Mouse (Mus musculus) hindbrain, postnatal 0 days (tissue): ENCODE results near the gene Ppp1r16b. TPM values are rescaled to one million over a fixed set of nuclear protein-coding genes. Genes with fewer than 3 reads are reported as not detected.

Experiments
- ATAC-seq: fragments of 200-750 bp; cut with Nextera tagmentation; 2 replicates; pipeline ENCODE4 v1.8.0; 2017; ENCODE audit warnings: mild to moderate bottlenecking, moderate TSS enrichment, moderate library complexity
- DNase-seq: peaks from one replicate; pipeline ENCODE4 v3.0.0-alpha.2; 2015; ENCODE audit warnings: low spot score
- H3K27ac ChIP-seq: fragments of 300-500 bp; sonication (generic); 2 replicates; pipeline ENCODE4 v1.5.1; 2014; ENCODE audit warnings: mild to moderate bottlenecking
- H3K27me3 ChIP-seq: fragments of 300-500 bp; sonication (generic); 2 replicates; pipeline ENCODE4 v1.6.1; 2014; ENCODE audit warnings: low read length, mixed read lengths; ENCODE audit not compliant: insufficient read depth
- H3K36me3 ChIP-seq: fragments of 300-500 bp; sonication (generic); 2 replicates; pipeline ENCODE4 v1.6.1; 2014; ENCODE audit warnings: low read length, mixed read lengths; ENCODE audit not compliant: insufficient read depth
- H3K4me1 ChIP-seq: fragments of 300-500 bp; sonication (generic); 2 replicates; pipeline ENCODE4 v1.6.1; 2014; ENCODE audit warnings: antibody characterized with exemption, low read length, mixed read lengths; ENCODE audit not compliant: insufficient read depth
- H3K4me2 ChIP-seq: fragments of 300-500 bp; sonication (generic); 2 replicates; pipeline ENCODE4 v1.6.1; 2014; ENCODE audit warnings: low read depth, mild to moderate bottlenecking, low read length, moderate library complexity, mixed read lengths
- H3K4me3 ChIP-seq: fragments of 300-500 bp; sonication (generic); 2 replicates; pipeline ENCODE4 v1.5.1; 2014; ENCODE audit warnings: low read length
- H3K9ac ChIP-seq: fragments of 300-500 bp; sonication (generic); replicated peaks from 2 replicates; pipeline ENCODE4 v1.6.1; 2014; ENCODE audit warnings: mild to moderate bottlenecking, low read length, moderate library complexity, mixed read lengths
- H3K9me3 ChIP-seq: fragments of 300-500 bp; sonication (generic); 2 replicates; pipeline ENCODE4 v1.6.1; 2016; ENCODE audit warnings: low read length, mixed read lengths
- CTCF ChIP-seq: IDR thresholded peaks from 2 replicates; pipeline ENCODE4 v1.5.1; 2016; ENCODE audit warnings: antibody characterized with exemption, control low read depth, low read depth
- WGBS: fragments of 180-500 bp; shearing (Covaris S2); extraction: QIAGEN DNeasy Blood & Tissue Kit; methylation state at CpG from one replicate; pipeline ENCODE4 v1.1.7; 2014; 5-methylcytosine and 5-hydroxymethylcytosine counted together
- microRNA counts: library from miRNA; unstranded; fragments of <30 nt; microRNA quantifications from one replicate; lab custom pipeline; 2015
- microRNA-seq, 2 experiments: library from miRNA; unstranded; fragments of <30 nt; microRNA quantifications; one replicate each; pipeline ENCODE4; 2016
- polyA plus RNA-seq: library from polyadenylated mRNA; unstranded; fragments of >200 nt; fragmentation: Nextera tagmentation; extraction: Ambion mirVana; gene quantifications from 2 replicates; pipeline ENCODE4 v1.2.1, GENCODE M21; 2015
- total RNA-seq: library from RNA; depleted of rRNA; stranded (reverse); fragments of >200 nt; gene quantifications from 2 replicates; pipeline ENCODE4 v1.2.3, GENCODE M21; 2014; rRNA removed

The Ppp1r16b gene
- total and polyA plus RNA-seq, 2 experiments from 2014 or later: 30.3 to 32.4 TPM

DNA sequence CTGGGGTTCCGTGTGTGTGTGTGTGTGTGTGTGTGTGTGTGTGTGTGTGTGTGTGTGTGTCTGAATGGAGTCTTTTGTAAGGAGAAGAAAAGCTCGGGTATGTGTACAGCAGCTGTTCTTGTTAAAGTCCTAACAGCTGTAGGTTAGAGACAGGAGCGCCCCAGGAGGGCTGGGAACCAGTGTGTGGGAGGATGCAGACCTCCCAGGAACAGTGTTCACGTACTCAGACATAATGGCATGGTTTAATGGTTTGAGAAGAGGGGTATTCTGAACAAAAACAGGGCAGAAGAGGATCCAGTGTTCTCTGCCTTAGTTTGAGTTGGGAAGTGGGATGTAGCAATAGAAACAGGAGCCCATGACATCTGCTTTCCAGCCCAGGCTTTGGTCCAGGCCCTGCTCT, 134.1 kb downstream of the Ppp1r16b start:
- no peak for TF ChIP-seq CTCF
- no peak overlapping the region for H3K27ac ChIP-seq
- peaks cover 12% of the 10 kb centered on the region; the same call in 1 of the 2 replicates for H3K36me3 ChIP-seq
- H3K9me3 ChIP-seq: no peaks in the 10 kb centered on the region
- no peaks in the 10 kb centered on the region for H3K4me1 ChIP-seq
- no peak overlapping the region for H3K4me2 ChIP-seq
- no peak overlapping the region for H3K9ac ChIP-seq
- H3K27me3 ChIP-seq: no peaks in the 10 kb centered on the region
- H3K4me3 ChIP-seq: no peak overlapping the region
- ATAC-seq: no peak
- 36% methylated on average over 4 of the region's 4 CpGs for WGBS
- DNase-seq: peak; percentile 19

DNA sequence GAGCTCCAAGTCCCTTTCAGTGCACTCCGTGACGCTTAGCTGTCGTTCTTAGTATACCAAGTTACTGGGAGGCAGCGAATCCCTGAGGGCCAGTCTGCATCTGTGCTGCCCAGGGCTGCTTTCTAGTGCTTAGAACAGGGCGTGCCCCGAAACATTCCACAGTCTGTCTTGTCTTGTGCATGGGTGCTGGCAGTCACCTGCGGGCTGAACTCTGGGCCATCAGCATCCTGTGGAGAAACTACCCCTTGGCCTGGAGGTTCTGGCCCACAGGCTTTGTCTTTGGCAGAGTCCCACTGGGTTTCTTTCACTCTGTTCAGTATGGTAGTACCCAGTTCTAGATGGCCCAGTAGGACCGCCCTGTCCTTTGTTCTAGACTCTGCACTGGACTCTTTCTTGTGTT, 135.6 kb downstream of the Ppp1r16b start:
- no peaks in the 10 kb centered on the region for H3K9me3 ChIP-seq
- ATAC-seq (no peak), DNase-seq (no peak)
- WGBS: 93% methylated on average over 8 of the region's 8 CpGs
- no peak overlapping the region for H3K27ac ChIP-seq
- H3K36me3 ChIP-seq: peaks cover 12% of the 10 kb centered on the region; the same call in 1 of the 2 replicates
- no peak overlapping the region for H3K4me2 ChIP-seq
- no peak overlapping the region for H3K4me3 ChIP-seq
- TF ChIP-seq CTCF: no peak
- no peaks in the 10 kb centered on the region for H3K27me3 ChIP-seq
- H3K4me1 ChIP-seq: no peaks in the 10 kb centered on the region
- no peak overlapping the region for H3K9ac ChIP-seq

DNA sequence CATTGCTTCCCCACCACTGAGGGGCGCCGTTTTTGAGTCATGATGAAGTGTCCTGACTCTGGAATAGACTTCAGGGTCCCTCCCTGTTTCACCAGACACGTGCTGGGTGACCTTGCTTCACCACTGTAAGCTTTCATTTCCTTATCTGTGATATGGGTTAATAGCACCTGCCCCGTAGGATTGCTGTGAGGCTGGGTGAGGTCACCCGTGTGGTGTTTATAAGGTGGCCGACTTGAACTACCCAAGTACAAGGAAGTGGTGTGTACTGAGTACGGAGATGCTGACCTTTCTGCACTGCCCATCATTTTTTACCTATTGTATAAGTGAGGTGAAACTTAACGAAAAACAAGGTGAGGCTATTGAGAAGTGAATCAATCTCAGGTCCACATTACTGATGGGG, 138.4 kb downstream of the Ppp1r16b start:
- Histone ChIP-seq H3K9ac (no peak overlapping the region), H3K4me3 (no peak overlapping the region), H3K36me3 (peaks cover 12% of the 10 kb centered on the region; the same call in 1 of the 2 replicates), H3K27me3 (no peaks in the 10 kb centered on the region), H3K4me2 (no peak overlapping the region), H3K4me1 (no peaks in the 10 kb centered on the region), H3K27ac (no peak overlapping the region), H3K9me3 (no peaks in the 10 kb centered on the region)
- 92% methylated on average over 8 of the region's 8 CpGs for WGBS
- DNase-seq (no peak), ATAC-seq (no peak)
- no peak for TF ChIP-seq CTCF

DNA sequence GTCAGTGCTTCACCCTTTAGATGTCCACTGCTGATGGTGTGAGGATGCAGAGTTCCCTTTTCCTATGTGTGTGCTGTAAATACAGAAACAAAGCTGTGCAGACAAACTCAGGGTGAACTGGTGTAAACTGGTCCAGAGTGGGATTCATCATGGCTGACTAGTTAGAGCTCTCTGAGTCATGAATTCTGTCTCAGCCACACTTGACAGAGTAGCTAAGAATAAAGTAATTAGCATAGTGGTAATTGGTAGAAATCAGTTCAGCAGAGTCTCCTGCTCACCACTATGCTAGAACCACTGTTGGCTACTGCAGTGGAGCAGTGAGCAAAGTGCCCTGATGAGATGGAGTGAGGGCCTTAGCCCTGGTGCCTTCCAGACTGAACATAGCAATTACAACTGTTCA, 150.5 kb downstream of the Ppp1r16b start:
- H3K9ac ChIP-seq: no peak overlapping the region
- no peak for TF ChIP-seq CTCF
- H3K9me3 ChIP-seq: no peaks in the 10 kb centered on the region
- H3K4me3 ChIP-seq: no peak overlapping the region
- no peak overlapping the region for H3K4me2 ChIP-seq
- peaks cover 6% of the 10 kb centered on the region; the same call in 1 of the 2 replicates for H3K36me3 ChIP-seq
- DNase-seq: no peak
- H3K27ac ChIP-seq: no peak overlapping the region
- no peak for ATAC-seq
- no peaks in the 10 kb centered on the region for H3K27me3 ChIP-seq
- no peaks in the 10 kb centered on the region for H3K4me1 ChIP-seq

MicroRNA genes within 50 kb of the gene (microRNA counts, 519-probe panel; counts per million panel counts)
- microRNA mmu-miR-3474 (lab: Ali Mortazavi, UCI): not detected

Small RNA genes lying within 50 kb of the gene (microRNA-seq; reads per million reads assigned to microRNA genes)
- gene Gm26141 (0 reads per million in 2 experiments), gene Mir3474 (0.72 to 1.9 reads per million in 2 experiments)

Other genes with a start within 250 kb of the Ppp1r16b start
- not detected in 2 replicates for gene Adig, start 162.8 kb upstream of the Ppp1r16b start, total RNA-seq
- gene Adig, start 162.8 kb upstream of the Ppp1r16b start, polyA plus RNA-seq: not detected in 2 replicates
- gene Arhgap40, start 152.6 kb upstream of the Ppp1r16b start, total RNA-seq: 1.4 and 2.4 TPM in 2 replicates
- 0.64 and 1.0 TPM in 2 replicates for gene Arhgap40, start 152.6 kb upstream of the Ppp1r16b start, polyA plus RNA-seq
- 70.4 and 79.8 TPM in 2 replicates for gene Slc32a1, start 54.6 kb upstream of the Ppp1r16b start, total RNA-seq
- 16.5 and 16.7 TPM in 2 replicates for gene Slc32a1, start 54.6 kb upstream of the Ppp1r16b start, polyA plus RNA-seq
- gene Actr5, start 40.5 kb upstream of the Ppp1r16b start, total RNA-seq: 18.0 and 25.4 TPM in 2 replicates
- gene Actr5, start 40.5 kb upstream of the Ppp1r16b start, polyA plus RNA-seq: 8.0 and 8.6 TPM in 2 replicates
- gene Fam83d, start 102.7 kb downstream of the Ppp1r16b start, total RNA-seq: 12.0 and 18.8 TPM in 2 replicates
- gene Fam83d, start 102.7 kb downstream of the Ppp1r16b start, polyA plus RNA-seq: 6.7 and 9.2 TPM in 2 replicates
- gene Dhx35, start 129.4 kb downstream of the Ppp1r16b start, total RNA-seq: 23.8 and 30.7 TPM in 2 replicates
- 10.0 and 10.8 TPM in 2 replicates for gene Dhx35, start 129.4 kb downstream of the Ppp1r16b start, polyA plus RNA-seq